Mouse (Mus musculus) kidney, embryonic 16.5 days (tissue): ENCODE measurements at regions not wholly inside any gene's neighbourhood (a gene's known extent, or its start where the extent isn't known, plus 50 kb on each side); places are given as distances from the start of the nearest gene placed in this dataset.
"Not testable (repeated sequence)": the region's sequence is repeated elsewhere in the genome, so short reads cannot be mapped to it uniquely, and the experiment has no call there.

ENCODE experiments used
- ATAC-seq: fragments of 200-750 bp; cut with Nextera tagmentation; 2 replicates; pipeline ENCODE4 v1.8.0; 2017; ENCODE audit warnings: moderate TSS enrichment; ENCODE audit not compliant: low FRiP score, low TSS enrichment
- H3K27ac ChIP-seq: fragments of 300-500 bp; sonication (generic); 2 replicates; pipeline ENCODE4 v1.5.1; 2014; ENCODE audit warnings: low read length
- H3K27me3 ChIP-seq: fragments of 300-500 bp; sonication (generic); 2 replicates; pipeline ENCODE4 v1.6.1; 2014; ENCODE audit warnings: low read length, control low read depth, mixed read lengths; ENCODE audit not compliant: insufficient read depth
- H3K36me3 ChIP-seq: fragments of 300-500 bp; sonication (generic); 2 replicates; pipeline ENCODE4 v1.6.1; 2014; ENCODE audit warnings: low read length, control low read depth, mixed read lengths; ENCODE audit not compliant: insufficient read depth
- H3K4me1 ChIP-seq: fragments of 300-500 bp; sonication (generic); 2 replicates; pipeline ENCODE4 v1.6.1; 2014; ENCODE audit warnings: low read length, control low read depth, mixed read lengths; ENCODE audit not compliant: insufficient read depth
- H3K4me2 ChIP-seq: fragments of 300-500 bp; sonication (generic); replicated peaks from 2 replicates; pipeline ENCODE4 v1.6.1; 2014; ENCODE audit warnings: low read depth, low read length
- H3K4me3 ChIP-seq: fragments of 300-500 bp; sonication (generic); 2 replicates; pipeline ENCODE4 v1.5.1; 2014; ENCODE audit warnings: mild to moderate bottlenecking, low read length
- H3K9ac ChIP-seq: fragments of 300-500 bp; sonication (generic); replicated peaks from 2 replicates; pipeline ENCODE4 v1.6.1; 2014; ENCODE audit warnings: low read length
- H3K9me3 ChIP-seq: fragments of 300-500 bp; sonication (generic); 2 replicates; pipeline ENCODE4 v1.6.1; 2016; ENCODE audit warnings: low read length, control low read depth
- WGBS: fragments of 180-500 bp; shearing (Covaris S2); extraction: QIAGEN DNeasy Blood & Tissue Kit; methylation state at CpG from one replicate; pipeline ENCODE4 v1.1.7; 2014; 5-methylcytosine and 5-hydroxymethylcytosine counted together

- Histone ChIP-seq H3K4me1 (no peaks in the 10 kb centered on the region; the same call in 1 of the 2 replicates), H3K27ac (no peak overlapping the region), H3K36me3 (no peaks in the 10 kb centered on the region), H3K4me3 (no peak overlapping the region), H3K27me3 (no peaks in the 10 kb centered on the region), H3K9ac (no peak overlapping the region), H3K9me3 (no peaks in the 10 kb centered on the region), H3K4me2 (no peak overlapping the region)
- 97% methylated on average over 1 of the region's 1 CpGs for WGBS
- ATAC-seq, result no peak
Measured at GRCm38 (mm10) chr15:62264183-62264582, 1341.4 kb upstream of the A1bg start.

DNA sequence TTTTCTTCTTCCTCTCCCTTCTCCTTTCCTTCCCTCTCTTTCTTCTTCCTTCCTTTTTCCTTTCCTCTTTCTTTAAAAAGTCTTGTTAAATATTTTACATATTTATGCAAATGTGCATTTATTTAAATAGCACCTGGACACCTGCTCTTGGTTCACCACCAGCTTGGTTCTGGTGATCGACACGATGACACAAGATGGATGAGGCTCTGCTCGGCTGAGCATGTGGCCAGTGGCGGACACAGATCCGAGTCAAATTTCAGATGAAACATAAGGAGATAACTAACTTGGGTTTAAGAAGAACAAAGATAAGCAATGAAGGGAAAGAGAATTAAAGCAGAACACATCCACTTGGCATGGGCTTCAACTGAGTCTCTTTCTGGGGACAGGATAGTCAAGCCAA, 1339.7 kb upstream of the A1bg start:
- H3K27ac ChIP-seq, result no peak overlapping the region
- no peak for ATAC-seq
- H3K4me1 ChIP-seq, result no peaks in the 10 kb centered on the region; the same call in 1 of the 2 replicates
- no peak overlapping the region for H3K4me3 ChIP-seq
- no peak overlapping the region for H3K9ac ChIP-seq
- no peak overlapping the region for H3K4me2 ChIP-seq
- no peaks in the 10 kb centered on the region for H3K9me3 ChIP-seq
- WGBS, result 52% methylated on average over 5 of the region's 5 CpGs
- no peaks in the 10 kb centered on the region for H3K27me3 ChIP-seq
- no peaks in the 10 kb centered on the region for H3K36me3 ChIP-seq

DNA sequence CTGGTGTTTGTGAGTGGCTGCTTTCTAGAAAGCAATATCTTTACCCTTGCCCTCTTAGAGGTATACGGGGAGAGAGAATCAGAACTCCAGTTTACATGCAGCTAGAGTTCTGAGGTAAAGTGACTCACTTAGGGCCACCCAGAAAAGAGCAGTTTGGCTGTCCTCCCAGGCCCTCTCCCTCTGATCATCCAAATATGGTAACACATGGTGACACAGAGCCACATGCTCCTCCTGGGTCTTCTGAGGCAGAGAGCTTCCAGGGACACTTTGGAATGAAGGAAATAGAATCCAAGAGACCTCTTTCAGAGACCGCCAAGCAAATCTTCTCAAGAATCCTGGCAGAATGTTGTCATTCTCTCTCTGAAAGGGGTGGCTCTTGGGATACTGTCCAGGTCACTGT, 1338.7 kb upstream of the A1bg start:
- Histone ChIP-seq H3K36me3 (no peaks in the 10 kb centered on the region), H3K4me2 (no peak overlapping the region), H3K4me1 (no peaks in the 10 kb centered on the region; the same call in 1 of the 2 replicates), H3K27me3 (no peaks in the 10 kb centered on the region), H3K4me3 (no peak overlapping the region), H3K27ac (no peak overlapping the region), H3K9ac (no peak overlapping the region), H3K9me3 (no peaks in the 10 kb centered on the region)
- ATAC-seq, result no peak
- WGBS, result 78% methylated on average over 2 of the region's 2 CpGs

DNA sequence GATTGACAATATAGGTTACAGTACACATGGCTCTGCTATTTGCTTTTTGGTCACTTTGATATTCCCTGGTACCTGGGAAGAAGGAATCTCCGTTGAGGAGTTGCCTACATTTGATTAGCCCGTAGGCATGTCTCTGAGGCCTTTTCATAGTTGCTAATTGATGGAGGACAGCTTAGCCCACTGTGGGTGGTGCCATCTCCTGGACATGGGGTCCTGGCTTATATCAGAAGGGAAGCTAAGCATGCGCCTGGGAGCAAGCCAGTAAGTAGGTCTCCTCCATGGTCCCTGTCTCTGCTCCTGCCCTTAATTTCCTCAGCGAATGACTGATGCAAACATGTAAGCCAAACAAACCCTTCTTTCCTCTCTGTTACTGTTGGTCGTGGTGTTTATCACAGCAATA, 1335.8 kb upstream of the A1bg start:
- H3K4me1 ChIP-seq, result no peaks in the 10 kb centered on the region; the same call in 1 of the 2 replicates
- H3K9ac ChIP-seq, result no peak overlapping the region
- H3K36me3 ChIP-seq, result no peaks in the 10 kb centered on the region
- no peak for ATAC-seq
- no peaks in the 10 kb centered on the region for H3K27me3 ChIP-seq
- H3K9me3 ChIP-seq, result no peaks in the 10 kb centered on the region
- H3K27ac ChIP-seq, result no peak overlapping the region
- 89% methylated on average over 5 of the region's 5 CpGs for WGBS
- H3K4me3 ChIP-seq, result no peak overlapping the region
- H3K4me2 ChIP-seq, result no peak overlapping the region

- Histone ChIP-seq H3K36me3 (no peaks in the 10 kb centered on the region), H3K4me2 (no peak overlapping the region), H3K9me3 (no peaks in the 10 kb centered on the region), H3K4me1 (no peaks in the 10 kb centered on the region; the same call in 1 of the 2 replicates), H3K27me3 (no peaks in the 10 kb centered on the region), H3K27ac (no peak overlapping the region), H3K4me3 (no peak overlapping the region), H3K9ac (no peak overlapping the region)
- peak; percentile 97 for ATAC-seq
- 39% methylated on average over 3 of the region's 3 CpGs for WGBS
Measured at GRCm38 (mm10) chr15:62257955-62258354, 1335.1 kb upstream of the A1bg start.

DNA sequence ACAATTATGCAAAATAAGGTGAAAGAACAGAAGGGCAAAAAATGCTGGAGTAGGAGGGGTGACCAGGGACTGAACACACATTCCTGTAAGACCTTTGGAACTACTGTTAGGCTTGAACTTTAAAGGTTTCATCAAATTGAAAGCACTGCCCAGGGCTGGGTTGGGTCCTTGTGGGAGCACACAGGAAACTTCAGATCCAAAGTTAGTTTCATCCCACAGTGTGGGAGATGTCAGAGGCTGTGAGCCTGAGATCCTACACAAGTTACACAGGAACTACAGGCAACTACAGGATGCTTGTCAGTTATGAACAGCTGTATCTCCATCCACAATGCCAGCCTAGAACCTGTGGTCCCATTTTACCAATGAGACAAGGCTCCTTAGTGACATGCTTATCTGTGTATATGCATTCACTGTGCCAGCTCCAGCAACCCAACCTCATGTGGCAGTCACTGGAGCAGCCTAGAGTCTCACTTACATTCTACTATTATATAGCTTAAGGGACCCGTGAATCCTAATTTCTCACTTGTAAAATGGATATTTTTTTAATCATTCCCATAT, 1334.4 kb upstream of the A1bg start:
- no peak overlapping the region for H3K9ac ChIP-seq
- no peaks in the 10 kb centered on the region for H3K9me3 ChIP-seq
- H3K4me3 ChIP-seq, result no peak overlapping the region
- H3K27me3 ChIP-seq, result no peaks in the 10 kb centered on the region
- WGBS, result 83% methylated on average over 1 of the region's 1 CpGs
- no peaks in the 10 kb centered on the region for H3K36me3 ChIP-seq
- no peak for ATAC-seq
- H3K27ac ChIP-seq, result no peak overlapping the region
- no peaks in the 10 kb centered on the region for H3K4me1 ChIP-seq
- H3K4me2 ChIP-seq, result no peak overlapping the region

GRCm38 (mm10) chr15:62255571-62255970, 1332.8 kb upstream of the A1bg start:
- no peak overlapping the region for H3K27ac ChIP-seq
- H3K4me2 ChIP-seq, result no peak overlapping the region
- H3K9ac ChIP-seq, result no peak overlapping the region
- no peaks in the 10 kb centered on the region for H3K27me3 ChIP-seq
- ATAC-seq, result no peak
- no peaks in the 10 kb centered on the region for H3K9me3 ChIP-seq
- no peaks in the 10 kb centered on the region for H3K4me1 ChIP-seq
- 0 out of 2 replicates have a peak, but pooled peaks cover 2% of the 10 kb centered on the region for H3K36me3 ChIP-seq
- no peak overlapping the region for H3K4me3 ChIP-seq
- 85% methylated on average over 5 of the region's 5 CpGs for WGBS

GRCm38 (mm10) chr15:62253724-62254123, 1330.9 kb upstream of the A1bg start:
- 82% methylated on average over 4 of the region's 4 CpGs for WGBS
- ATAC-seq, result no peak
- H3K4me2 ChIP-seq, result no peak overlapping the region

GRCm38 (mm10) chr15:62252078-62252833, 1329.4 kb upstream of the A1bg start:
- not testable (repeated sequence) for H3K9ac ChIP-seq, H3K27ac ChIP-seq, H3K4me2 ChIP-seq, H3K4me3 ChIP-seq, H3K9me3 ChIP-seq, H3K36me3 ChIP-seq, ATAC-seq, H3K4me1 ChIP-seq, H3K27me3 ChIP-seq
- 86% methylated on average over 2 of the region's 2 CpGs for WGBS

More at GRCm38 (mm10) chr15:62253724-62254123, 1330.9 kb upstream of the A1bg start:
- Histone ChIP-seq H3K27ac (no peak overlapping the region), H3K4me3 (no peak overlapping the region), H3K36me3 (0 out of 2 replicates have a peak, but pooled peaks cover 2% of the 10 kb centered on the region), H3K9me3 (no peaks in the 10 kb centered on the region), H3K27me3 (no peaks in the 10 kb centered on the region), H3K4me1 (no peaks in the 10 kb centered on the region), H3K9ac (no peak overlapping the region)

DNA sequence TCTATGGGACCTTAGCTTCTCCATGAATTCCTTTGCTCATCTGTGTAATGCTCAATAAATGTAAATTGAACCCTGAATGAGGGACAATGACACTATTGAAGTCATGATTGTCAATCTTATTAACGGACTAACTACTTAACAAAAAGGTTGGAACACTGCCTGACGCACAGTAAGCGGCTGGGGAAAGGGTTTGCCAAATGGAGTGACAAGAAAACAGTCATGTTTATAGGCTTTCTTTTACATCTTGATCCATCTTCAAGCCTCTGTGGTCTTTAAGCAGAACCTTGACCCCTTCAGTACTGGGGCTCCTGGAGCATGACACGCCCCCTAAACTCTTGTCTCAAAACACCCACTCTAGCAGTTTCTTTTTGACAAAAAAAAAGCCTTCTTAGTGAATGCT, 1326.6 kb upstream of the A1bg start:
- Histone ChIP-seq H3K36me3 (peaks cover 9% of the 10 kb centered on the region; the same call in 1 of the 2 replicates), H3K4me3 (no peak overlapping the region), H3K4me2 (no peak overlapping the region), H3K27ac (no peak overlapping the region), H3K27me3 (no peaks in the 10 kb centered on the region), H3K4me1 (no peaks in the 10 kb centered on the region), H3K9me3 (no peaks in the 10 kb centered on the region), H3K9ac (no peak overlapping the region)
- 84% methylated on average over 4 of the region's 4 CpGs for WGBS
- no peak for ATAC-seq
